ENCODE assay signal across 23 mouse cellular contexts in genomic region chr14:79114526-79115383, GRCm38 (mm10).
DNase-seq lines count a peak whose midpoint lies in the region; ATAC-seq lines count a peak whose summit lies in the region.
"Had no signal": no experiment of that assay in that cellular context is flagged by ENCODE, and none has a peak within 500 bp of the region (broad histone marks: within the 10 kb centered on the region; RNA-seq: fewer than 3 reads in every experiment).

No protein-coding gene starts in this region.

- no peak overlapping the region for H3K4me2 ChIP-seq in embryonic facial prominence, embryonic 14.5 days (ENCODE audit: low read depth, low read length)
- H3K4me2 ChIP-seq: limb, embryonic 15.5 days; liver, embryonic 15.5 days; lung, embryonic 15.5 days; midbrain, embryonic 13.5 days had no signal

- WGBS in embryonic facial prominence, embryonic 14.5 days: 80% methylated on average over 11 of the region's 11 CpGs
- 92% methylated on average over 11 of the region's 11 CpGs for WGBS in embryonic facial prominence, embryonic 10.5 days

- peak; percentile 14 for DNase-seq in embryonic facial prominence, embryonic 14.5 days (ENCODE audit: low spot score)
- no peak for DNase-seq in embryonic facial prominence, embryonic 10.5 days (ENCODE audit: low spot score)
- DNase-seq in 3T3-L1 (ENCODE audit: low read depth, low spot score): peak; percentile 97
- peak; percentile 88 for DNase-seq in NIH3T3 (ENCODE audit: low read depth)
- DNase-seq in left cerebral cortex, adult 11 months (ENCODE audit: low spot score): no peak
- DNase-seq in cerebellum, adult 11 months: no peak
- DNase-seq: B cell, adult 2 months; cerebellum, adult 8-10 months; cerebellum, postnatal 25 days; kidney, adult 18-20 months; kidney, postnatal 36 days; lung, postnatal 36 days; spleen, adult 18-20 months; thymus, postnatal 25 days had no signal

- H3K36me3 ChIP-seq in embryonic facial prominence, embryonic 14.5 days (ENCODE audit: control insufficient read depth, insufficient read depth, low read length): no peaks in the 10 kb centered on the region
- no peaks in the 10 kb centered on the region for H3K36me3 ChIP-seq in embryonic facial prominence, embryonic 10.5 days (replicated peaks)
- H3K36me3 ChIP-seq: limb, embryonic 10.5 days; limb, embryonic 15.5 days; liver, embryonic 15.5 days; lung, embryonic 15.5 days; midbrain, embryonic 13.5 days had no signal

- H3K4me3 ChIP-seq in embryonic facial prominence, embryonic 14.5 days (ENCODE audit: low read depth, low read length): no peak overlapping the region
- H3K4me3 ChIP-seq in embryonic facial prominence, embryonic 10.5 days: no peak overlapping the region
- H3K4me3 ChIP-seq: limb, embryonic 10.5 days; limb, embryonic 15.5 days; liver, embryonic 15.5 days; lung, embryonic 15.5 days; midbrain, embryonic 13.5 days had no signal

- no peaks in the 10 kb centered on the region for H3K4me1 ChIP-seq in embryonic facial prominence, embryonic 14.5 days (ENCODE audit: control insufficient read depth, insufficient read depth, low read length)
- no peaks in the 10 kb centered on the region for H3K4me1 ChIP-seq in embryonic facial prominence, embryonic 10.5 days
- H3K4me1 ChIP-seq: limb, embryonic 15.5 days; liver, embryonic 15.5 days; midbrain, embryonic 13.5 days had no signal

- H3K9ac ChIP-seq in embryonic facial prominence, embryonic 14.5 days (ENCODE audit: low read depth, low read length): no peak overlapping the region
- H3K9ac ChIP-seq: limb, embryonic 15.5 days; liver, embryonic 15.5 days; lung, embryonic 15.5 days; midbrain, embryonic 13.5 days had no signal

- H3K9me3 ChIP-seq in embryonic facial prominence, embryonic 14.5 days (ENCODE audit: control insufficient read depth, low read length): no peaks in the 10 kb centered on the region
- no peaks in the 10 kb centered on the region for H3K9me3 ChIP-seq in embryonic facial prominence, embryonic 10.5 days
- H3K9me3 ChIP-seq: limb, embryonic 10.5 days; limb, embryonic 15.5 days; liver, embryonic 15.5 days; lung, embryonic 15.5 days; midbrain, embryonic 13.5 days had no signal

- ATAC-seq in embryonic facial prominence, embryonic 14.5 days (ENCODE audit: low read depth): no peak
- 0 out of 2 replicates have a peak, but pooled peaks have one; percentile 34 for ATAC-seq in megakaryocyte progenitor cell, adult 5-6 weeks (replicated peaks; ENCODE audit: poor library complexity)
- ATAC-seq: forebrain, embryonic 16.5 days; hindbrain, embryonic 16.5 days; midbrain, embryonic 13.5 days had no signal

- H3K27me3 ChIP-seq in embryonic facial prominence, embryonic 14.5 days (replicated peaks; ENCODE audit: control insufficient read depth, insufficient read depth, low read length): no peaks in the 10 kb centered on the region
- no peaks in the 10 kb centered on the region for H3K27me3 ChIP-seq in embryonic facial prominence, embryonic 10.5 days (replicated peaks; ENCODE audit: low read depth, poor library complexity, severe bottlenecking)
- H3K27me3 ChIP-seq: CH12.LX; limb, embryonic 15.5 days; liver, embryonic 15.5 days; lung, embryonic 15.5 days; midbrain, embryonic 13.5 days had no signal

- no peak overlapping the region for H3K27ac ChIP-seq in embryonic facial prominence, embryonic 14.5 days (replicated peaks; ENCODE audit: low read depth, low read length)
- H3K27ac ChIP-seq in embryonic facial prominence, embryonic 10.5 days (replicated peaks): no peak overlapping the region
- H3K27ac ChIP-seq: limb, embryonic 10.5 days; limb, embryonic 15.5 days; liver, embryonic 15.5 days; lung, embryonic 15.5 days; midbrain, embryonic 13.5 days had no signal

Comparison
In these comparisons a context has a peak if more than half of its experiments do, and no peak if none do; other contexts are left out.
1. DNase-seq: peak in embryonic facial prominence, embryonic 14.5 days (single experiment), 3T3-L1 (single experiment) and NIH3T3 (single experiment); none in embryonic facial prominence, embryonic 10.5 days (single experiment), left cerebral cortex, adult 11 months (single experiment) and cerebellum, adult 11 months (single experiment).